Mouse (Mus musculus): ENCODE data around the gene Phgr1.

Gene Phgr1

GRCm38 (mm10) chr2:118755407-118755806 lies 17.2 kb upstream of the Phgr1 start:
- Histone ChIP-seq H3K36me3 (ENCODE audit: insufficient read depth, low read length) (no peaks in the 10 kb centered on the region), H3K9me3 (ENCODE audit: low read length) (no peaks in the 10 kb centered on the region), H3K4me1 (replicated peaks; ENCODE audit: low read depth, low read length) (peaks cover 36% of the 10 kb centered on the region), H3K27me3 (ENCODE audit: insufficient read depth, low read length) (peaks cover 90% of the 10 kb centered on the region), H3K4me3 (replicated peaks; ENCODE audit: low read length) (no peak overlapping the region)
- TF ChIP-seq CTCF (conservative IDR thresholded peaks at IDR 0.05; ENCODE audit: low read length) = no peak
- TF ChIP-seq NANOG (IDR thresholded peaks at IDR 0.05; ENCODE audit: borderline replicate concordance, low read length) = no peak
- no peak for TF ChIP-seq POU5F1 (IDR thresholded peaks at IDR 0.05; ENCODE audit: borderline replicate concordance, low read length)

DNA sequence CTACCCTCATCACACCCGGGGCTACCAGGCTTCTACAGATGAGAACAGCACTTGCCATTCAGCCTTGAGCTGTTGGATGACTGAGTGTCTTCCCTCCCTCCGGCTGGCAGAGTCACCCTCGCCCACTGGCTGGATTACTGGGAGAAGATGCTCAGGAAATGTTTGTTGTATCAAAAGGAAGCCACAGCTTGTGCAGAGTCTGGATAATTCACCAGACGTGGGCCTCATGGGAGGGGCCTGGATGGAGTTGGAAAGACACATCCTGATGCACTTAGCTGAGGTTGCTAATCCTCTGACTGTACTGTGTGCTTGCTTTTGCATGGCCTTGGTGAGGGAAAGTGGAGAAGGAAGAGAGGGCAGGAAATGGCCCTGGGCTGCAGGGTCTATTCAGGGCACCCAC lies 16.5 kb upstream of the Phgr1 start:
- Histone ChIP-seq H3K36me3 (ENCODE audit: insufficient read depth, low read length) (no peaks in the 10 kb centered on the region), H3K4me3 (replicated peaks; ENCODE audit: low read length) (no peak overlapping the region), H3K27me3 (ENCODE audit: insufficient read depth, low read length) (peaks cover 91% of the 10 kb centered on the region), H3K9me3 (ENCODE audit: low read length) (no peaks in the 10 kb centered on the region), H3K4me1 (replicated peaks; ENCODE audit: low read depth, low read length) (peaks cover 38% of the 10 kb centered on the region)
- no peak for TF ChIP-seq POU5F1 (IDR thresholded peaks at IDR 0.05; ENCODE audit: borderline replicate concordance, low read length)
- no peak for TF ChIP-seq NANOG (IDR thresholded peaks at IDR 0.05; ENCODE audit: borderline replicate concordance, low read length)
- no peak for TF ChIP-seq CTCF (conservative IDR thresholded peaks at IDR 0.05; ENCODE audit: low read length)

DNA sequence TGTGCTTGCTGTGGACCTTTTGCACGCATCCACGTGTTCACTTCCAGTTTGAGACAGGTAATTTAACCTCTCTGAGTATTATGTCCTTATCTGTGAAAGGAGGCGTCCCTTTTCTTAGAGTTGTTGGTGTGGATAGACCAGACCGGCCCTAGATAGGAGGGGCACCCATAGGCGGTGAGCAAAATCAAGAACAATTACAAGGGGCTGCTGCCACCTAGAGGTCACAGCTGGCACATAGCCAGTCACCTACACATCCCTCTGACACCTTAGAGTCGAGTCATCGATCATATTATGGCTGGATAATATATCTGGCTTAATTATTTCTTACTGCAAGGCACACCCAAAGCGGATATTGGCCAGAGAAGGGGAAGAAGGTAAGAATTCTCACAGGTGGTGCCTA lies 12.7 kb upstream of the Phgr1 start:
- Histone ChIP-seq H3K4me3 (replicated peaks; ENCODE audit: low read length) (no peak overlapping the region), H3K4me1 (replicated peaks; ENCODE audit: low read depth, low read length) (peaks cover 62% of the 10 kb centered on the region), H3K36me3 (ENCODE audit: insufficient read depth, low read length) (no peaks in the 10 kb centered on the region), H3K27me3 (ENCODE audit: insufficient read depth, low read length) (peaks cover 92% of the 10 kb centered on the region), H3K9me3 (ENCODE audit: low read length) (no peaks in the 10 kb centered on the region)
- peak; percentile 65 for TF ChIP-seq CTCF (conservative IDR thresholded peaks at IDR 0.05; ENCODE audit: low read length)
- no peak for TF ChIP-seq NANOG (IDR thresholded peaks at IDR 0.05; ENCODE audit: borderline replicate concordance, low read length)

GRCm38 (mm10) chr2:118760311-118761025 lies 12.1 kb upstream of the Phgr1 start:
- H3K36me3 ChIP-seq (ENCODE audit: insufficient read depth, low read length) = no peaks in the 10 kb centered on the region
- peaks cover 86% of the 10 kb centered on the region for H3K27me3 ChIP-seq (ENCODE audit: insufficient read depth, low read length)
- peaks cover 62% of the 10 kb centered on the region for H3K4me1 ChIP-seq (replicated peaks; ENCODE audit: low read depth, low read length)
- no peaks in the 10 kb centered on the region for H3K9me3 ChIP-seq (ENCODE audit: low read length)
- no peak overlapping the region for H3K4me3 ChIP-seq (replicated peaks; ENCODE audit: low read length)
- TF ChIP-seq NANOG (IDR thresholded peaks at IDR 0.05; ENCODE audit: borderline replicate concordance, low read length) (no peak), CTCF (conservative IDR thresholded peaks at IDR 0.05; ENCODE audit: low read length) (no peak), POU5F1 (IDR thresholded peaks at IDR 0.05; ENCODE audit: borderline replicate concordance, low read length) (no peak)

DNA sequence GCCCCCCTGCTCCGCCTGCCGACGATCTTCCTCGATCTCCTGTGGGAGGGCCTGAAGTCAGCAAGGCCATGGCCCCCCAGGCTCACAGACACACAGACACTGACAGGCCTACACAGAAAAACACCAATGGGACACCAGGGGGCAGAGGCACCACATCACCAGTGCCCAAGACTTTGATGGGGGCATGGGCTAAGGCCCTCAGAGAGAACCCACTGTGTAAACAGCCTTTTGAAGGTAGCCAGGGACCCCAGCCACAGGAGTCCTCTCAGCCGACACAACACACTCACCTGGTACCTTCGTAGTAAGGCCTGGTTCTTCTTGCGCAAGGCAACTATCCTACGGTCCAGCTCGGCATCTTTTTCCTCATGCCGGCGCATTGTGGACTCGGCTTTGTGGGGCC lies 11.2 kb upstream of the Phgr1 start:
- Histone ChIP-seq H3K9me3 (ENCODE audit: low read length) (no peaks in the 10 kb centered on the region), H3K4me1 (replicated peaks; ENCODE audit: low read depth, low read length) (peaks cover 62% of the 10 kb centered on the region), H3K4me3 (replicated peaks; ENCODE audit: low read length) (0 out of 2 replicates have a peak overlapping the region, but pooled peaks have one; percentile 55), H3K27me3 (ENCODE audit: insufficient read depth, low read length) (peaks cover 84% of the 10 kb centered on the region), H3K36me3 (ENCODE audit: insufficient read depth, low read length) (no peaks in the 10 kb centered on the region)
- TF ChIP-seq NANOG (IDR thresholded peaks at IDR 0.05; ENCODE audit: borderline replicate concordance, low read length) (no peak), POU5F1 (IDR thresholded peaks at IDR 0.05; ENCODE audit: borderline replicate concordance, low read length) (no peak), CTCF (conservative IDR thresholded peaks at IDR 0.05; ENCODE audit: low read length) (no peak)

DNA sequence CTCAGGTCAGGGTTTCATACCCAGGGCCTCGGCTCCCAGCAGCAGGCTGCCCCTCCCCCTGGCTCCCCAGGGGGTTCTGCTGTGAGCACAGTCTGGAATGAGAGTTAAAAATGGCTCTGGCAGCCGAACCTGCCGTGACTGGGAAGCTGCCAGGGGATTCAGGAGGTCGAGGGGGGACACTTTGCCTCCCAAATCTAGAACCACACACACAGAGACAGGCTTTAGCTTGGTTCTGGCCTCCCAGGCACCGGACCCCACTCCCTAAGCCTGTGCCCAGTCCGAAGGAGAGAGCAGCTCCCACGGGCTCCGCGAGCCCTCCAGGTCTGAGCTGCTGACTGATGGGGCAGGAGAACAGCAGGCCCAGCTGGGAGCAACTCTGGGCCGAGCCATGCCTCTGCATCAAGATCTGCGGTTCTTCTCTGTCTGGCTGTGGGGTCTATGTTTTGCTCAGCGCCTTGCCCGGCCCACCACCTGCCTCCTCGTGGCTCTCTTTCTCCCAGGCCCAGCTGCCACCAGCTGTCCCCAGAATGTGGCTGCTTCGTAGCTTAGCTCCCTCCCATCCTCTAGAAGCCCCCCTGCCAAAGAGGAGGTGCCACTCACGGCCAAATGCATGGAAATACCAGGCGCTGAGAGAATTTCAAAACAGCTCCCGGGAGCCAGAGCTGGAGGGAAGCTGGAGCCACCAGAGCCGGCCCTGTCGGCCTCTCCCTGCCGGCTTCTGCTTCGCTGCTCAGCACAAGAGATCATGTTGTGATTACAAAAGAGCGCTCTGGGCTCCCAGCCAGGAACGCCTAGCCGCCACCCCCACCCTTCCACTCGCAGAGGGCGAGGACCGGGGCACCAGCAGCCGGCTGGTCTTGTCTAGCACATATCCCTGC lies 10.4 kb upstream of the Phgr1 start, which contains the start of gene Ccdc9b:
Gene Ccdc9b, minus strand, starts transcription at position 756 of the 878 bp plus-strand sequence.
- TF ChIP-seq CTCF (conservative IDR thresholded peaks at IDR 0.05; ENCODE audit: low read length) (no peak), NANOG (IDR thresholded peaks at IDR 0.05; ENCODE audit: borderline replicate concordance, low read length) (no peak), POU5F1 (IDR thresholded peaks at IDR 0.05; ENCODE audit: borderline replicate concordance, low read length) (no peak)

DNA sequence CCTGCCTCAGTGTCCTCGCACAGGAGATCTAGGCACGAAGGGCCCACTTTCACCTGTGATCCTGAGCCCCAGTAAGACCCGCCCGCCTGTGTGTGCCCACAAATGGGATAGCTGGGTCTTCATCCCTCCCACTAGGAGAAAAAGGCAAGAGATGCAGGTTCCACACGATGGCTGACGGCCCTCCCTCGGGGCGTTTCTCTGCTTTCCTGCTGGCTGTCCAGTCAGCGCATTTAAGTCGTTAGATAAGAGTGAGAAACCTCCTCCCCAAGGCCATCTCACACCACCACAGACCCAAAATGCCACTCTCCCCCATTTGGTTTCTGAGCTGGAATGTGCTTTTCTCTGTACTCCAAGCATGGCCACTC lies 9.8 kb upstream of the Phgr1 start:
- peaks cover 62% of the 10 kb centered on the region for H3K4me1 ChIP-seq (replicated peaks; ENCODE audit: low read depth, low read length)
- no peaks in the 10 kb centered on the region for H3K9me3 ChIP-seq (ENCODE audit: low read length)
- H3K36me3 ChIP-seq (ENCODE audit: insufficient read depth, low read length) = no peaks in the 10 kb centered on the region
- peaks cover 76% of the 10 kb centered on the region for H3K27me3 ChIP-seq (ENCODE audit: insufficient read depth, low read length)
- TF ChIP-seq POU5F1 (IDR thresholded peaks at IDR 0.05; ENCODE audit: borderline replicate concordance, low read length) (no peak), CTCF (conservative IDR thresholded peaks at IDR 0.05; ENCODE audit: low read length) (no peak), NANOG (IDR thresholded peaks at IDR 0.05; ENCODE audit: borderline replicate concordance, low read length) (no peak)
- H3K4me3 ChIP-seq (replicated peaks; ENCODE audit: low read length) = peak overlapping the region; percentile 55

More for the DNA sequence above, 10.4 kb upstream of the Phgr1 start, which contains the start of gene Ccdc9b:
- Histone ChIP-seq H3K9me3 (ENCODE audit: low read length) (no peaks in the 10 kb centered on the region), H3K36me3 (ENCODE audit: insufficient read depth, low read length) (no peaks in the 10 kb centered on the region), H3K4me1 (replicated peaks; ENCODE audit: low read depth, low read length) (peaks cover 66% of the 10 kb centered on the region), H3K4me3 (replicated peaks; ENCODE audit: low read length) (peak within 1 kb of the TSS; percentile 55), H3K27me3 (ENCODE audit: insufficient read depth, low read length) (peaks cover 76% of the 10 kb centered on the region)

DNA sequence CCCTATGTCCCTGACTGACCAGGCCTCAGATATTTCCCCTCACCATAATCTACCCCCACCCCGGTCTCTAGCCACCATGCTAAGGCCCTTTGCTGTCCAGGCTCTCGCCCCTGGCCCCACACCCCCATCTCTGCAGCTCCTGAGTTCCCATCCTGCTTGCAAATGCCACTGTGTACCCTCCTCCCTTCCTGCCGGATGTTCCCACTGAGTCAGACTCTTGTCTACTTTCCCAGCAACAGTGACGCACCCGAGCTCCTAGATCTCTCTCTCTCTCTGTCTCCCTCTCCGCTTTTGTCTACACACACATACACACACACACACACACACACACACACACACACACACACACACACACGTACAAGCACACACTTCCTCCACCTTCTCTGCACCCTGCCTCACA lies 9.1 kb upstream of the Phgr1 start:
- no peaks in the 10 kb centered on the region for H3K36me3 ChIP-seq (ENCODE audit: insufficient read depth, low read length)
- peaks cover 55% of the 10 kb centered on the region for H3K4me1 ChIP-seq (replicated peaks; ENCODE audit: low read depth, low read length)
- H3K4me3 ChIP-seq (replicated peaks; ENCODE audit: low read length) = peak overlapping the region; percentile 55; the same call in 1 of the 2 replicates
- H3K9me3 ChIP-seq (ENCODE audit: low read length) = no peaks in the 10 kb centered on the region
- H3K27me3 ChIP-seq (ENCODE audit: insufficient read depth, low read length) = peaks cover 72% of the 10 kb centered on the region
- TF ChIP-seq NANOG (IDR thresholded peaks at IDR 0.05; ENCODE audit: borderline replicate concordance, low read length) = no peak
- TF ChIP-seq POU5F1 (IDR thresholded peaks at IDR 0.05; ENCODE audit: borderline replicate concordance, low read length) = no peak
- TF ChIP-seq CTCF (conservative IDR thresholded peaks at IDR 0.05; ENCODE audit: low read length) = no peak
